Mouse (Mus musculus) gastrocnemius, postnatal 4 days (tissue): ENCODE measurements around the gene Iqch. TPM values are rescaled to one million over a fixed set of nuclear protein-coding genes. Genes with fewer than 3 reads are reported as not detected.
A peak's percentile ranks its signal among the peaks of the same experiment; 100 is the strongest.

Source experiments
- DNase-seq, 2 experiments: peaks; one replicate each; pipeline ENCODE4 v3.0.0; 2021 to 2022; ENCODE audit warnings: low spot score in 2 of 2, mixed read lengths in 2 of 2
- total RNA-seq, 2 experiments: library from RNA; stranded (reverse); gene quantifications; 2 replicates each; pipeline ENCODE4 v1.2.3; 2021

The Iqch gene
- total RNA-seq, 2 experiments from 2014 or later: not detected

DNA sequence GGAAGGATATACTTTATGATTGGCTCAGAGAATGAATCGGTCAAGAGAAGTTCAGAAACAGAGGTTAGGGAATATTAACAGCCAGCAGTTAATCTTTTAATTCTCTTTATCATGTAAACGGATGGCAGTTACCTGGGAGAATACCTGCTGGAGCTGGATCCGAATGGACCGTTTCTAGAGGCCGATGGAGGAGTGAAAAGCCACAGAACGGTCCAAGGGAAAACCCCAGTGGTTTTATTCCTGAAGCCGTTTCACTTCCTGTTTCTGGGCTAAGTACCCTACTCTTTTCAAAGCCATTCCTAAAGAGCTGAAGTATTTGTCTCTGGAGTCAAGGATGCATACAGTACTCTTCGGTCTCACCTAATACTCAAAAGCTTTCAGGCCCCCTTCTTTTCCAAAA, 102.4 kb downstream of the Iqch start:
- no peak for DNase-seq

GRCm38 (mm10) chr9:63495786-63496185, 106.5 kb downstream of the Iqch start:
- DNase-seq: no peak

DNA sequence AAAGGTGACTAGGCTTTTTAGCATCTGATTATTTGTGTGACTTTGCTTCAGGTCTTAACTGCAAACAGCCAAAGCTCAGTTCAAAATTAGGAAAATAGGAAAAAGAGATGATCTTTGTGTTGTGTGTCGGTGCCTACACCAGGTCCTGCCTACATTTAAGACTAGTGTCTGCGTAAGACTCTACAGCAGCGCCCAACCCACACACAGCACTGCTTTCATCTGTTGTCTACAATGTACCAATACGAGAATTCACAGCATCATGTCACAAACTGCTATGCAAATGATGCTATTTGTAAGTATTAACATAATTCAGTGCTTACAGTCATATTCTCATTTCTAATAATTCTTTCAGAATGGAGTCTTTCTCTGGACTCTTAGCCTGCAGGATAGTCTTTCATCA, 108.5 kb downstream of the Iqch start:
- DNase-seq: no peak

DNA sequence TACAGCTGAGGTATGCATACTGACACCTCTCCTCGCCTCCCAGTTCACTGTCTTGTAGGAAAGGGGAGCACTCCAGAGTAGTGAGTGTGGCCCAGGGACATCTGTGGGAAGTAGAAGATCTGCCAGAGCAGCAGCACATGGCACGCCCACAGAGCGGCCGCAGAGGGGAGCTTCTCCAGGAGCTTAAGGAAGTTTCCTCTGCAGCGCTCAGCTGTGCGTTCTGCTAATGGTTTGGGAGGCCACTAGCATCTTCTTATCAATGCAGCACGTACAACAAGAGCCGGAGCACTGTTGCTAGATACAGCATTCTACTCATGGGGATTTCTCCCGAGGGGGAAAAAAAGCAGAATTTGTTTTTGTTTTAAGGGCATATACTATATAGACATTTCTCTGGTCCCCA, 110.0 kb downstream of the Iqch start:
- no peak for DNase-seq

DNA sequence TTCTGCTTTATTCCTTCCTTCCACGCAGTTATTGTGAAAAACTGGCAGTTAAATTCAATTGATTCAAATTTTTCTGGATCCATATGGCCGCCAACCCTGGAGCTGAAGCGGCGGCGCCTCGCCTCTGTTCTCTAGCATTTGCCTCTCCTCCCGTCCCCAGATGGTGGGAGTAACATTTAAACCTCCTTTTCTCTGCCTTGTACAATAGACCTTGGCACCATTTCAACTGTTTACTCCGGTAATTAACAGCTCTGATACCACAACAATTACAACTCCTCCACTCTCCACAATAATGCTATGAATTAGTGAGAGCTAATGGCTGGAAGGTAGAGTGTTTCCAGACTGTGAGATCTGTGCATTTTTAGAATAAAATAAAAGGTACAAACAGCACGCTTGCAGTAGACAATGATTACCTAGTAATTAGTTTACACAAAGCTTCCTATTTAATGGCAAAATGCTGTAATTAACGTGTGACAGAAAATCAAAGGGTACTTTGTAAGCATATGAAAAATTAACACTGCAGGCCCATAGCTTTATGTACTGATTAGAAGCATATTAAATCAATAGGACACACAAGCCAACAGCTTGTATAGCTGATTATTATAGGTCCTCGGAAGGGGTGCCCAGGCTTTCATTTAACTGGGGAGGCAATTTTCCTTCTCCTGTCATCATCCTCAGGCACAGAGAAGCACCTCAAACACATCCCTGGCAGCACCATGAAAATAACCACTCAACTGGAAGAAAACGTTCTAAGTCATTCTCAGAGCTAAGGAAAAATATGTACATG, 111.6 kb downstream of the Iqch start:
- DNase-seq: no peak

DNA sequence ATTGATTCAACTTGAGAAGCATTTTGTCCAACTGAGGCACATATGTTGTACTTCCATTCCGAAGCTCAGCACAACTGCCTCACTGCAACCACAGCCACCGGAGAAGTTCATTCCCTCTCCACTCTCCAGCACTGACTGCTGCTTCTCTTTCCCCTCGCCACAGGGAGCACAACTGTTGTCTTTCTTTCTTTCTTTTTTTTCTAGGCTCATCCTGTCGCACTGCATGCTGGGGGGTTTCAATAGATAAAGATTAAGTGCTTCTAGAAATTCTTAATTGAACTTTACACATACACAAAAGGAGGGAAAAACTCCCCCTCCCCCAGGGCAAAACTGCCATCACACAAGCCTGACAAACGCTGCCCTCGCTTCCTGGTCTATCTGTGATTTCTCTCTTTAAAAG, 113.1 kb downstream of the Iqch start:
- no peak for DNase-seq

DNA sequence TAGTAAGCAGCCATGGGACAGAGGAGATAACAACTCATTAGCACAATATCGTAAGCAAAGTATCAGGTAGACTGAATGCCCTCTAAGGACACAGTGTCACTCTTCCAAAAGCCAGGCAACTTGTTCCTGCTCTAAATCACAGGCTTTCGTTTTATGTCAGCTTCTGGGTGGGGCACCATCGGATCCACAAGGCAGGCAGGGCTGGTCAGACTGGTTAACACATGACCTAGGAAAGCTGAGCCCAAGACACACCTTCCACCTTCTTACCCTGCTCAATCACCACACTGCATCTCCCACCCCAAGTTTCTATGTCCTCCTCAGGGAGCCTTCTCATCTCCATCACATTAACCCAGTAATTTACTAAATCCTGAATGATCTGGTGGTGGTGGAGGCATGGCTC, 136.7 kb downstream of the Iqch start:
- no peak for DNase-seq

DNA sequence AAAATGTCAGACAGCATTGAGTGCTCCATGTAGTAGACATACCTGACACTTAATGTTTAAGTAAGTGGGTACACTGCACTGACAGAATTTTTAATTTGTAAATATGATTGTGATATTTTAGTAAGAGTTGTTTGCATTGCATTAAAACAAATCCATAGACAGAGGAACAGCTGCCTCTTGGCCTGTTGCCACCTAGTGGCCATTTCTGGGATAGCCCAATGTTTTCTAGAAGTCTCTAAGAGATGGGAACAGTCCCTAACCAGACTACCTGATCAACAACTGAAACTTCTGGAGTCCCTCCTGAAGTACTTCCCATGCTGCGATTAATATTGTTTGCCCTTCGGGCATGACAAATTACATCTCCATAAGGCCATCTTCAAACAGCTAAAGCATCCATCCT, 140.0 kb downstream of the Iqch start:
- peak; percentile 61 to 80 for DNase-seq

GRCm38 (mm10) chr9:63456401-63456800, 145.9 kb downstream of the Iqch start:
- no peak for DNase-seq

- no peak for DNase-seq
These were observed 148.0 kb downstream of the Iqch start for GRCm38 (mm10) chr9:63454341-63454740.

DNA sequence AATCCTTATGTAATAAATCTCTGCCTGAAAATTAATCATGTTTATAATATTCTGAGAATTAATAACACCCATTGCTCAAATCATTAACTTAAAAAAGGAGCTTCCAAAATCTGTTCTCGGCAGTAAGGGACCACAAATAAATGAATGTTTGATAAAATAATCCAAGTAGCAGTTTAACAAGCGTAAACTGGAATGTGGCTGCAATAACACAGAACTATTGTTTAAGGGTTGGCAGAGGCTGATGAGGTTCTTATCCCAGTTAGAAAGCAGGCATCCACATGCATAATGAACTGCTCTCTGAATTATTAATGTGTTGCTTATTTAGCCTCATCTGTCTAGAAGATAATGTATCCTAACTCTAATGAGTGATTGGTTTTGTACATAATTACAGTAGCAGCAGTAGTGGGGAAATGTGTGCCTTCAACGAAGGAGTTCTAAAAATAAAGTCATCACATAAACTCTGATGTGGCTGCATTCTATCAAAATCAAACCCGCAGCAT, 151.7 kb downstream of the Iqch start:
- DNase-seq: no peak

GRCm38 (mm10) chr9:63443695-63444094, 158.6 kb downstream of the Iqch start:
- no peak for DNase-seq

- no peak for DNase-seq
These were observed 171.6 kb downstream of the Iqch start for GRCm38 (mm10) chr9:63430652-63431051.

- no peak for DNase-seq
These were observed 181.1 kb downstream of the Iqch start for GRCm38 (mm10) chr9:63421096-63421736.

- no peak for DNase-seq
These were observed 181.9 kb downstream of the Iqch start for GRCm38 (mm10) chr9:63420396-63420795.

DNA sequence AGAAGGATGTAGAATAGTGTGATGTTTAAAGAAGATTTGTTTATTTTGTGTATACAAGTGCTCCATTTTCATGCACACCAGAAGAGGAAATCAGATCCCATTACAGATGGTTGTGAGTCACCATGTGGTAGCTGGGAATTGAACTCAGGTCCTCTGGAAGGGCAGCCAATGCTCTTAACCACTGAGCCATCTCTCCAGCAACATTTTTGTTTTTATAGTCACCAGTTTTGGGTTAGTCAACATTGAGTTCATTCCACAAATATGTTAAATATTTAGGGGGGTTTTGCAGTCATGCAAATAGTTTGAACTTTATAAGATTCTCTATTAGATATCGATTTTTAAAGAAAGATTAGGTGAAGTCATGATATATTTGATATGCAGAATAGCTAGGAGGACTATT, 202.1 kb downstream of the Iqch start:
- no peak for DNase-seq

- peak in 1 of 2 experiments; percentile 10 for DNase-seq
These were observed 202.9 kb downstream of the Iqch start for GRCm38 (mm10) chr9:63399463-63399815.

GRCm38 (mm10) chr9:63398611-63399462, 203.5 kb downstream of the Iqch start, which contains the start of gene 2300009A05Rik:
Gene 2300009A05Rik, minus strand, starts transcription at chr9:63399246.
- peak; percentile 91 to 93 for DNase-seq

DNA sequence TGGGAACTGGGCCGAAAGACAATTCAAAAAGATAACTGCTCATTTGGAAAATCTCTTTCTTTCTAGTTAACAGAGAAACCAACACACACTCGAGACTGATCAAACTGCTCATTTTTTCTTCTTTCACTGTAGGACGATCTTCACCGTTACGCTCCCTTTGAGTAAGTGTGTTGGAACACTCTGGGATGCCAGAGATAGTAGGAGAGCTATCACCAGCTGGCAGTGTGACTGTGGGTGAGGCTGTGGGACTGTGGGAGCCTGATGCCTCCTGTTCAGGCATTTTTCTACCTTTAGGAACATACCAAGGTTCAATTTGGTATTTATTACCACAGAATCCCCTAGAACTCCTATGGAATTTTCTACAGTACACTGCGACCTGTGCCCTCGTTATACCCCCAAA, 206.7 kb downstream of the Iqch start:
- no peak for DNase-seq

DNA sequence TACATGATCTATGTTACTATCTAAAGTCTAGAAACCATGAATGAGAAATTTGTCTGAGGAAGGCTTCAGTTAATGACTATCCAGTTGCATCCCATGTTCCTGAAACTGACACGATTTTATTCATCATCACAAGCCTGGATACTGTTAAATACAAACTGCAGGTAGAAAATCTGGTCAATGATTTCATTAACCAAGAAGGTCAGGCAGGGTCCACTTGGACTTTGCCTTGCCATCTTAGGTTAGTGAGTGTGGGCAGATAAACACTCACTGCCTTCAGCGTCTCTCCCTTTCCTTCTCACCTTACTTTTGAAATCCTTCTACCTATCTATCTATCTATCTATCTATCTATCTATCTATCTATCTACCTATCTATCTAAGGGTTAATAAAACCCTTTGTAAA, 211.0 kb downstream of the Iqch start:
- no peak for DNase-seq

- no peak for DNase-seq
These were observed 219.5 kb downstream of the Iqch start for GRCm38 (mm10) chr9:63382761-63383160.

- no peak for DNase-seq
These were observed 222.0 kb downstream of the Iqch start for GRCm38 (mm10) chr9:63380326-63380725.
